Mouse (Mus musculus): ENCODE measurements around the gene Triobp. TPM values are rescaled to one million over a fixed set of nuclear protein-coding genes. Genes with fewer than 3 reads are reported as not detected.

Gene Triobp
- polyA plus RNA-seq, 1 experiment: 35.7 TPM

DNA sequence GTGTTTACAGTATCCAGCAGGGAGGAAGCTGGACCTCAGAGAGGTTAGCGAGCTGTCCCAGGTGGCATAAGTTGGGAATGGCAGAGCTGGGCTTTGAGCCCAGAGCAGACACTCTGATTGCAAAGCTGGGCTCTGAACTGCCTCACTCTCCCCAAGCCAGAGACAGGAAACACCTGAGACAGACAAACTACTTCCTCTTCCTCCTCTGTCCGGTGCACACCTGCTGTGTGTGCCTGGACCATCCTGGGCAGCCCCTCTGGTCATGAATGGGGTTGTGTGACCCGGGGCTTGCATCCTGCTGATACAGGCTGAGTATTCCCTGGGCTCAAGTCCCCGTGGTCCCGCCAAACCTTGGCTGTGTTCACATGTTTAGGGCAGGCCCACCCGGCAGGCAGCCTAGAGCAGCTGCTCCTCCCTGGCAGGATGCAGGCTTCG lies 52.9 kb downstream of the Triobp start:
- Histone ChIP-seq H3K79me3 (ENCODE audit: low read depth) (no peaks in the 10 kb centered on the region), H3K27me3 (ENCODE audit: control insufficient read depth, insufficient read depth, insufficient read length) (no peaks in the 10 kb centered on the region), H3K79me2 (ENCODE audit: control insufficient read depth, insufficient read depth) (no peaks in the 10 kb centered on the region), H3ac (ENCODE audit: control insufficient read depth, insufficient read length, low read depth) (no peak overlapping the region), H3K4me3 (ENCODE audit: insufficient read depth, poor library complexity, severe bottlenecking) (no peak overlapping the region), H3K36me3 (ENCODE audit: control insufficient read depth, insufficient read depth) (peaks cover 34% of the 10 kb centered on the region)
- TF ChIP-seq MAX (IDR thresholded peaks at IDR 0.05): no peak
- no peak for TF ChIP-seq MYOD1 (IDR thresholded peaks at IDR 0.05; ENCODE audit: control insufficient read depth, insufficient read length, low read depth)
- no peak for TF ChIP-seq CTCF (IDR thresholded peaks at IDR 0.05; ENCODE audit: control insufficient read depth, insufficient read depth, insufficient read length)
- TF ChIP-seq USF1 (IDR thresholded peaks at IDR 0.05; ENCODE audit: low read depth): no peak
- TF ChIP-seq CEBPB (IDR thresholded peaks at IDR 0.05; ENCODE audit: low read depth): no peak
- TF ChIP-seq FOSL1 (IDR thresholded peaks at IDR 0.05; ENCODE audit: insufficient read depth, low read length, poor library complexity, severe bottlenecking): no peak
- TF ChIP-seq MYOG (IDR thresholded peaks at IDR 0.05; ENCODE audit: control insufficient read depth, extremely low read depth, insufficient read length): no peak

GRCm38 (mm10) chr15:79001559-79001958 lies 54.0 kb downstream of the Triobp start:
- no peaks in the 10 kb centered on the region for H3K79me3 ChIP-seq (ENCODE audit: low read depth)
- H3K79me2 ChIP-seq (ENCODE audit: control insufficient read depth, insufficient read depth): no peaks in the 10 kb centered on the region
- H3K4me3 ChIP-seq (ENCODE audit: insufficient read depth, poor library complexity, severe bottlenecking): no peak overlapping the region
- H3K36me3 ChIP-seq (ENCODE audit: control insufficient read depth, insufficient read depth): peaks cover 43% of the 10 kb centered on the region
- no peaks in the 10 kb centered on the region for H3K27me3 ChIP-seq (ENCODE audit: control insufficient read depth, insufficient read depth, insufficient read length)
- no peak overlapping the region for H3ac ChIP-seq (ENCODE audit: control insufficient read depth, insufficient read length, low read depth)
- TF ChIP-seq MYOD1 (IDR thresholded peaks at IDR 0.05; ENCODE audit: control insufficient read depth, insufficient read length, low read depth) (no peak), MAX (IDR thresholded peaks at IDR 0.05) (no peak), CEBPB (IDR thresholded peaks at IDR 0.05; ENCODE audit: low read depth) (no peak), USF1 (IDR thresholded peaks at IDR 0.05; ENCODE audit: low read depth) (no peak), MYOG (IDR thresholded peaks at IDR 0.05; ENCODE audit: control insufficient read depth, extremely low read depth, insufficient read length) (no peak), CTCF (IDR thresholded peaks at IDR 0.05; ENCODE audit: control insufficient read depth, insufficient read depth, insufficient read length) (no peak), FOSL1 (IDR thresholded peaks at IDR 0.05; ENCODE audit: insufficient read depth, low read length, poor library complexity, severe bottlenecking) (no peak)

GRCm38 (mm10) chr15:79002036-79002435 lies 54.5 kb downstream of the Triobp start:
- H3K36me3 ChIP-seq (ENCODE audit: control insufficient read depth, insufficient read depth): peaks cover 45% of the 10 kb centered on the region
- no peaks in the 10 kb centered on the region for H3K27me3 ChIP-seq (ENCODE audit: control insufficient read depth, insufficient read depth, insufficient read length)
- H3K4me3 ChIP-seq (ENCODE audit: insufficient read depth, poor library complexity, severe bottlenecking): no peak overlapping the region
- H3K79me2 ChIP-seq (ENCODE audit: control insufficient read depth, insufficient read depth): no peaks in the 10 kb centered on the region
- TF ChIP-seq CEBPB (IDR thresholded peaks at IDR 0.05; ENCODE audit: low read depth) (no peak), CTCF (IDR thresholded peaks at IDR 0.05; ENCODE audit: control insufficient read depth, insufficient read depth, insufficient read length) (no peak), MAX (IDR thresholded peaks at IDR 0.05) (no peak), MYOD1 (IDR thresholded peaks at IDR 0.05; ENCODE audit: control insufficient read depth, insufficient read length, low read depth) (no peak), MYOG (IDR thresholded peaks at IDR 0.05; ENCODE audit: control insufficient read depth, extremely low read depth, insufficient read length) (no peak), FOSL1 (IDR thresholded peaks at IDR 0.05; ENCODE audit: insufficient read depth, low read length, poor library complexity, severe bottlenecking) (no peak), USF1 (IDR thresholded peaks at IDR 0.05; ENCODE audit: low read depth) (no peak)
- H3K79me3 ChIP-seq (ENCODE audit: low read depth): no peaks in the 10 kb centered on the region
- no peak overlapping the region for H3ac ChIP-seq (ENCODE audit: control insufficient read depth, insufficient read length, low read depth)

- H3K4me3 ChIP-seq (ENCODE audit: insufficient read depth, poor library complexity, severe bottlenecking): no peak overlapping the region
- TF ChIP-seq FOSL1 (IDR thresholded peaks at IDR 0.05; ENCODE audit: insufficient read depth, low read length, poor library complexity, severe bottlenecking): no peak
- no peak for TF ChIP-seq MYOG (IDR thresholded peaks at IDR 0.05; ENCODE audit: control insufficient read depth, extremely low read depth, insufficient read length)
- no peak for TF ChIP-seq CTCF (IDR thresholded peaks at IDR 0.05; ENCODE audit: control insufficient read depth, insufficient read depth, insufficient read length)
- TF ChIP-seq MAX (IDR thresholded peaks at IDR 0.05): no peak
- TF ChIP-seq MYOD1 (IDR thresholded peaks at IDR 0.05; ENCODE audit: control insufficient read depth, insufficient read length, low read depth): no peak
- no peak for TF ChIP-seq USF1 (IDR thresholded peaks at IDR 0.05; ENCODE audit: low read depth)
- TF ChIP-seq CEBPB (IDR thresholded peaks at IDR 0.05; ENCODE audit: low read depth): no peak
- H3K79me2 ChIP-seq (ENCODE audit: control insufficient read depth, insufficient read depth): no peaks in the 10 kb centered on the region
- H3K27me3 ChIP-seq (ENCODE audit: control insufficient read depth, insufficient read depth, insufficient read length): no peaks in the 10 kb centered on the region
- peaks cover 48% of the 10 kb centered on the region for H3K36me3 ChIP-seq (ENCODE audit: control insufficient read depth, insufficient read depth)
- no peak overlapping the region for H3ac ChIP-seq (ENCODE audit: control insufficient read depth, insufficient read length, low read depth)
- no peaks in the 10 kb centered on the region for H3K79me3 ChIP-seq (ENCODE audit: low read depth)
These were observed 55.6 kb downstream of the Triobp start for GRCm38 (mm10) chr15:79003079-79003478.

GRCm38 (mm10) chr15:79005581-79005980 lies 58.1 kb downstream of the Triobp start:
- H3K36me3 ChIP-seq (ENCODE audit: control insufficient read depth, insufficient read depth): peaks cover 39% of the 10 kb centered on the region
- TF ChIP-seq MAX (IDR thresholded peaks at IDR 0.05) (no peak), MYOG (IDR thresholded peaks at IDR 0.05; ENCODE audit: control insufficient read depth, extremely low read depth, insufficient read length) (no peak), CTCF (IDR thresholded peaks at IDR 0.05; ENCODE audit: control insufficient read depth, insufficient read depth, insufficient read length) (no peak), FOSL1 (IDR thresholded peaks at IDR 0.05; ENCODE audit: insufficient read depth, low read length, poor library complexity, severe bottlenecking) (no peak), CEBPB (IDR thresholded peaks at IDR 0.05; ENCODE audit: low read depth) (no peak), MYOD1 (IDR thresholded peaks at IDR 0.05; ENCODE audit: control insufficient read depth, insufficient read length, low read depth) (no peak), USF1 (IDR thresholded peaks at IDR 0.05; ENCODE audit: low read depth) (no peak)
- no peaks in the 10 kb centered on the region for H3K79me3 ChIP-seq (ENCODE audit: low read depth)
- H3ac ChIP-seq (ENCODE audit: control insufficient read depth, insufficient read length, low read depth): no peak overlapping the region
- no peaks in the 10 kb centered on the region for H3K79me2 ChIP-seq (ENCODE audit: control insufficient read depth, insufficient read depth)
- H3K27me3 ChIP-seq (ENCODE audit: control insufficient read depth, insufficient read depth, insufficient read length): no peaks in the 10 kb centered on the region
- H3K4me3 ChIP-seq (ENCODE audit: insufficient read depth, poor library complexity, severe bottlenecking): no peak overlapping the region

DNA sequence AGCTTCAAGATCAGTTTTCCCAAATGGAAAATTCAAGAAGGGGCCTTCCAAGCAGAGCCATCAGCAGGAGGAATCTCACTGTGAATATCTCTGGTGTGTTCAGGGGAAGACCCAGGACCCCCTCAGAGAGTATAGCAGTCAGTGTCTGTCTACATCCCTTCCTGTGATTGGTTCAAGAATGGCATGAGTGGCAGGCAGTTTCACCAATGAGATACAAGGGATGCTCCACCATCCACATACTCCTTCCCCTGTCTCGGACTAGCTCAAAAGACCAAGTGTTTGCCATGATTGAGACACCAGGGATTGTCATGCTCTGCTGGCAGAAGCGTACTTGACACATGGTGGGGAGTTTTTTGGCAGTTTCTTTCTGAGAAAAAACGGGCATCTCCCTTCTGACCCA lies 59.1 kb downstream of the Triobp start:
- TF ChIP-seq FOSL1 (IDR thresholded peaks at IDR 0.05; ENCODE audit: insufficient read depth, low read length, poor library complexity, severe bottlenecking) (no peak), MYOG (IDR thresholded peaks at IDR 0.05; ENCODE audit: control insufficient read depth, extremely low read depth, insufficient read length) (no peak), CTCF (IDR thresholded peaks at IDR 0.05; ENCODE audit: control insufficient read depth, insufficient read depth, insufficient read length) (no peak), MAX (IDR thresholded peaks at IDR 0.05) (no peak), MYOD1 (IDR thresholded peaks at IDR 0.05; ENCODE audit: control insufficient read depth, insufficient read length, low read depth) (no peak), USF1 (IDR thresholded peaks at IDR 0.05; ENCODE audit: low read depth) (no peak), CEBPB (IDR thresholded peaks at IDR 0.05; ENCODE audit: low read depth) (no peak)
- Histone ChIP-seq H3K27me3 (ENCODE audit: control insufficient read depth, insufficient read depth, insufficient read length) (no peaks in the 10 kb centered on the region), H3ac (ENCODE audit: control insufficient read depth, insufficient read length, low read depth) (no peak overlapping the region), H3K79me3 (ENCODE audit: low read depth) (no peaks in the 10 kb centered on the region), H3K4me3 (ENCODE audit: insufficient read depth, poor library complexity, severe bottlenecking) (no peak overlapping the region), H3K36me3 (ENCODE audit: control insufficient read depth, insufficient read depth) (peaks cover 33% of the 10 kb centered on the region), H3K79me2 (ENCODE audit: control insufficient read depth, insufficient read depth) (no peaks in the 10 kb centered on the region)

Data from C2C12 (cell line).